8 mouse cellular contexts compared by ENCODE assay signal in the genomic region with DNA sequence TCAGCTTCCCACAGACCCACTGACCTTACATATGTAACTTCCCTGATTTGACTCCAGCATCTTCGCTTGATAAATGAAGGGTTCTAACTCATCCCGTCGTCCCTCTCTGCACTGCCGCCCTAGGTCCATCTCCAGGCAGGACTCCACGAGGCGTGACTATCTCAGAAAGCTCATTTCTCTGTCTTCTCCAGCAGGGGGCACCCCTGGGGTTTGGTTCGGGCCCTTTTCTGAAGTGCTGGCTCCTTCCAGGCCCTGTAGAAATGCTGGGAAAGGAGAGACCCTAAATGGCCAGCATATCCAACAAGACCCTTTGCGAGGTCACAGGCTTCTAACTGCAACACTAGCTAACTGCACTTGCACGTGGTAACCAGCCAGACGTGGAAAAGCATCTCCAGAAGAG. TPM values are rescaled to one million over a fixed set of nuclear protein-coding genes. Genes with fewer than 3 reads are reported as not detected.
DNase-seq lines count a peak whose midpoint lies in the region; ATAC-seq and TF ChIP-seq lines count a peak whose summit lies in the region.

No protein-coding gene starts in this region.

- DNase-seq in G1E (ENCODE audit: low spot score): peak; percentile 13
- DNase-seq in c-Kit-positive CD71-negative TER-119-negative erythroid progenitor cells, embryonic 14.5 days (ENCODE audit: low read depth): peak; percentile 46
- peak; percentile 64 for DNase-seq in forebrain, embryonic 14.5 days (ENCODE audit: low spot score)
- peak; percentile 62 to 70 for DNase-seq in heart, postnatal 36 days
- peak; percentile 42 to 61 for DNase-seq in layer of hippocampus, postnatal 14 days (ENCODE audit: low spot score in 2 of 2)
- DNase-seq in lung, postnatal 36 days: peak; percentile 61
- DNase-seq in right cerebral cortex, postnatal 4 days: peak; percentile 63
- DNase-seq in urinary bladder, postnatal 4 days (ENCODE audit: low spot score in 2 of 2): peak; percentile 49 to 73

- intact Hi-C loops in heart, postnatal 36 days (cut with DNase I): loop anchor here (2.0 kb wide), 1 partner anchor 101 kb away; no protein-coding TSS in a partner anchor

- H3K9ac ChIP-seq in forebrain, embryonic 14.5 days (ENCODE audit: low read length): no peak overlapping the region

- no peaks in the 10 kb centered on the region for H3K4me1 ChIP-seq in G1E (ENCODE audit: insufficient read depth, low read depth, low read length)
- no peaks in the 10 kb centered on the region for H3K4me1 ChIP-seq in forebrain, embryonic 14.5 days (ENCODE audit: control insufficient read depth, insufficient read depth, low read length)

- no peak for ATAC-seq in G1E (ENCODE audit: extremely low read depth, insufficient number of reproducible peaks, low FRiP score, poor library complexity, severe bottlenecking)
- ATAC-seq in forebrain, embryonic 14.5 days: peak; percentile 62; the same call in 1 of the 2 replicates

- H3K27ac ChIP-seq in forebrain, embryonic 14.5 days (ENCODE audit: low read depth, low read length): no peak overlapping the region

- 0 out of 2 replicates have a peak, but pooled peaks cover 4% of the 10 kb centered on the region for H3K27me3 ChIP-seq in G1E (ENCODE audit: insufficient read depth, low read length)
- no peaks in the 10 kb centered on the region for H3K27me3 ChIP-seq in forebrain, embryonic 14.5 days (replicated peaks; ENCODE audit: control insufficient read depth, insufficient read depth, low read length)

- no peak; the same call in 1 of the 2 replicates for TF ChIP-seq CTCF in G1E (IDR thresholded peaks at IDR 0.05; ENCODE audit: low read depth, low read length)

- H3K36me3 ChIP-seq in G1E (replicated peaks): no peaks in the 10 kb centered on the region
- no peaks in the 10 kb centered on the region for H3K36me3 ChIP-seq in forebrain, embryonic 14.5 days (ENCODE audit: control insufficient read depth, insufficient read depth, low read length)

- no peak overlapping the region for H3K4me3 ChIP-seq in G1E (ENCODE audit: low read depth, low read length)
- no peak overlapping the region for H3K4me3 ChIP-seq in forebrain, embryonic 14.5 days (ENCODE audit: low read depth, low read length)

- no peak overlapping the region for H3K4me2 ChIP-seq in forebrain, embryonic 14.5 days (ENCODE audit: low read length)

- H3K9me3 ChIP-seq in G1E (replicated peaks): 0 out of 2 replicates have a peak, but pooled peaks cover 2% of the 10 kb centered on the region
- H3K9me3 ChIP-seq in forebrain, embryonic 14.5 days (replicated peaks; ENCODE audit: control insufficient read depth, low read length): no peaks in the 10 kb centered on the region

- 6% methylated on average over 10 of the region's 10 CpGs for WGBS in forebrain, embryonic 14.5 days

RNA-seq across cellular contexts. Expression of a gene that starts 31.7 kb away (rescaled TPM):
- total RNA-seq in G1E (2014; fragmentation: Nextera tagmentation) (not detected in 2 replicates), G1E (2017) (0.06 and 0.11 TPM in 2 replicates)
- not detected in 2 replicates for polyA plus RNA-seq in G1E (2012)
- polyA plus RNA-seq in forebrain, embryonic 14.5 days (2014; fragmentation: Nextera tagmentation; extraction: Ambion mirVana): 27.2 and 33.6 TPM in 2 replicates
- 1 to 10 TPM; 5.2 to 5.7 TPM for total RNA-seq in heart, postnatal 36 days (2021)
- 1 to 10 TPM; 4.7 to 5.0 TPM for total RNA-seq in layer of hippocampus, postnatal 14 days (2021)

RNA-seq across cellular contexts. Expression of a gene that starts 43.7 kb away (rescaled TPM):
- total RNA-seq in G1E (2014; fragmentation: Nextera tagmentation): not detected in 2 replicates
- total RNA-seq in G1E (2017): 0.05 TPM in 1 of 2 replicates, not detected in the other
- not detected in 2 replicates for polyA plus RNA-seq in G1E (2012)
- polyA plus RNA-seq in forebrain, embryonic 14.5 days (2014; fragmentation: Nextera tagmentation; extraction: Ambion mirVana): 0.77 and 1.3 TPM in 2 replicates
- total RNA-seq in heart, postnatal 36 days (2021): 1 to 10 TPM; 2.7 to 2.9 TPM
- under 1 TPM; 0.45 to 0.90 TPM for total RNA-seq in layer of hippocampus, postnatal 14 days (2021)

Comparison
In these comparisons a context has a peak if more than half of its experiments do, and no peak if none do; other contexts are left out.
1. DNase-seq: peak in every context shown above with its lines; median percentile 66 in heart, postnatal 36 days; 64 in forebrain, embryonic 14.5 days; 63 in right cerebral cortex, postnatal 4 days; 61 in lung, postnatal 36 days; 61 in urinary bladder, postnatal 4 days; 52 in layer of hippocampus, postnatal 14 days; 46 in c-Kit-positive CD71-negative TER-119-negative erythroid progenitor cells, embryonic 14.5 days; 13 in G1E.
2. RNA of a gene that starts 31.7 kb away (total RNA-seq): 5.2 to 5.7 TPM in heart, postnatal 36 days and 4.7 to 5.0 TPM in layer of hippocampus, postnatal 14 days; 0.06 to 0.11 TPM in G1E; every median in the first group is over 4 times any median in the second.